Mouse (Mus musculus): ENCODE results near the gene Kat14.
"Not testable (repeated sequence)": the region's sequence is repeated elsewhere in the genome, so short reads cannot be mapped to it uniquely, and the experiment has no call there.

The Kat14 gene

GRCm38 (mm10) chr2:144368400-144369019 is at the start of gene Kat14, which contains the start of gene Pet117:
Kat14 (plus strand) TSS chr2:144368983.
Pet117 (plus strand) TSS chr2:144368996.
- DNase-seq = peak; percentile 97

- DNase-seq = no peak
Observed at GRCm38 (mm10) chr2:144324218-144324617, 44.6 kb upstream of the Kat14 start.

GRCm38 (mm10) chr2:144329451-144329850 is 39.3 kb upstream of the Kat14 start:
- DNase-seq = no peak

GRCm38 (mm10) chr2:144329937-144330336 is 38.8 kb upstream of the Kat14 start:
- DNase-seq = peak; percentile 27

GRCm38 (mm10) chr2:144330352-144330959 is 38.3 kb upstream of the Kat14 start:
- peak; percentile 62 for DNase-seq

- DNase-seq = peak; percentile 69
Observed at GRCm38 (mm10) chr2:144330960-144331371, 37.8 kb upstream of the Kat14 start.

GRCm38 (mm10) chr2:144331401-144332302 is 37.1 kb upstream of the Kat14 start, which contains the start of gene Ovol2:
Ovol2 (minus strand) TSS chr2:144332146.
- peak; percentile 77 for DNase-seq

GRCm38 (mm10) chr2:144332486-144332885 is 36.3 kb upstream of the Kat14 start:
- no peak for DNase-seq

- DNase-seq = peak; percentile 20
Observed at GRCm38 (mm10) chr2:144333138-144333842, 35.5 kb upstream of the Kat14 start.

GRCm38 (mm10) chr2:144337230-144337629 is 31.6 kb upstream of the Kat14 start:
- DNase-seq = no peak

GRCm38 (mm10) chr2:144337701-144338100 is 31.1 kb upstream of the Kat14 start:
- DNase-seq = no peak

GRCm38 (mm10) chr2:144338149-144338548 is 30.6 kb upstream of the Kat14 start:
- DNase-seq = not testable (repeated sequence)

GRCm38 (mm10) chr2:144343158-144343557 is 25.6 kb upstream of the Kat14 start:
- no peak for DNase-seq

GRCm38 (mm10) chr2:144348525-144348924 is 20.3 kb upstream of the Kat14 start:
- no peak for DNase-seq

GRCm38 (mm10) chr2:144352843-144353242 is 15.9 kb upstream of the Kat14 start:
- DNase-seq = no peak

- no peak for DNase-seq
Observed at GRCm38 (mm10) chr2:144369020-144369421, 238 bp downstream of the Kat14 start.

GRCm38 (mm10) chr2:144369511-144369910 is 728 bp downstream of the Kat14 start:
- no peak for DNase-seq

- no peak for DNase-seq
Observed at GRCm38 (mm10) chr2:144371566-144371965, 2.8 kb downstream of the Kat14 start.

- DNase-seq = no peak
Observed at GRCm38 (mm10) chr2:144373063-144373462, 4.3 kb downstream of the Kat14 start.

GRCm38 (mm10) chr2:144375063-144375703 is 6.4 kb downstream of the Kat14 start:
- DNase-seq = no peak

GRCm38 (mm10) chr2:144381293-144381692 is 12.5 kb downstream of the Kat14 start:
- DNase-seq = no peak

- no peak for DNase-seq
Observed at GRCm38 (mm10) chr2:144381741-144382140, 13.0 kb downstream of the Kat14 start.
